Mouse (Mus musculus) midbrain, embryonic 15.5 days (tissue): ENCODE data around the gene Tcf3. TPM values are rescaled to one million over a fixed set of nuclear protein-coding genes. Genes with fewer than 3 reads are reported as not detected.

ENCODE experiments used
- ATAC-seq: fragments of 200-750 bp; cut with Nextera tagmentation; replicated peaks from 2 replicates; pipeline ENCODE4 v1.8.0; 2017; ENCODE audit warnings: moderate TSS enrichment
- H3K27ac ChIP-seq: fragments of 300-500 bp; sonication (generic); 2 replicates; pipeline ENCODE4 v1.5.1; 2015; ENCODE audit warnings: mild to moderate bottlenecking, inconsistent platforms
- H3K27me3 ChIP-seq: fragments of 300-500 bp; sonication (generic); replicated peaks from 2 replicates; pipeline ENCODE4 v1.6.1; 2015; ENCODE audit warnings: inconsistent platforms
- H3K36me3 ChIP-seq: fragments of 300-500 bp; sonication (generic); replicated peaks from 2 replicates; pipeline ENCODE4 v1.6.1; 2015; ENCODE audit warnings: inconsistent platforms
- H3K4me1 ChIP-seq: fragments of 300-500 bp; sonication (generic); 2 replicates; pipeline ENCODE4 v1.6.1; 2015; ENCODE audit warnings: inconsistent platforms
- H3K4me2 ChIP-seq: fragments of 300-500 bp; sonication (generic); 2 replicates; pipeline ENCODE4 v1.6.1; 2015; ENCODE audit warnings: inconsistent platforms, mild to moderate bottlenecking, moderate library complexity
- H3K4me3 ChIP-seq: fragments of 300-500 bp; sonication (generic); 2 replicates; pipeline ENCODE4 v1.5.1; 2015; ENCODE audit warnings: mild to moderate bottlenecking, inconsistent platforms
- H3K9ac ChIP-seq: fragments of 300-500 bp; sonication (generic); 2 replicates; pipeline ENCODE4 v1.6.1; 2015; ENCODE audit warnings: mild to moderate bottlenecking, inconsistent platforms
- H3K9me3 ChIP-seq: fragments of 300-500 bp; sonication (generic); 2 replicates; pipeline ENCODE4 v1.6.1; 2016; ENCODE audit warnings: inconsistent platforms
- WGBS: fragments of 180-500 bp; shearing (Covaris S2); methylation state at CpG from one replicate; pipeline ENCODE4 v1.1.7; 2015; ENCODE audit warnings: mixed read lengths; 5-methylcytosine and 5-hydroxymethylcytosine counted together
- microRNA-seq: library from miRNA; unstranded; fragments of <30 nt; microRNA quantifications from one replicate; pipeline ENCODE4, GENCODE M21; 2016
- polyA plus RNA-seq: library from polyadenylated mRNA; unstranded; fragments of >200 nt; fragmentation: Nextera tagmentation; extraction: Ambion mirVana; gene quantifications from 2 replicates; pipeline ENCODE4 v1.2.1, GENCODE M21; 2015

Gene Tcf3
- polyA plus RNA-seq, 1 experiment from 2014 or later, result 44.9 TPM

GRCm38 (mm10) chr10:80374063-80374462 lies 59.4 kb downstream of the Tcf3 start:
- WGBS, result 20% methylated on average over 6 of the region's 6 CpGs
- no peaks in the 10 kb centered on the region for H3K27me3 ChIP-seq
- H3K4me1 ChIP-seq, result peaks cover 11% of the 10 kb centered on the region
- H3K27ac ChIP-seq, result no peak overlapping the region
- H3K4me3 ChIP-seq, result no peak overlapping the region
- H3K4me2 ChIP-seq, result no peak overlapping the region
- no peaks in the 10 kb centered on the region for H3K9me3 ChIP-seq
- no peaks in the 10 kb centered on the region for H3K36me3 ChIP-seq
- ATAC-seq, result no peak
- H3K9ac ChIP-seq, result no peak overlapping the region

- H3K4me3 ChIP-seq, result no peak overlapping the region
- H3K4me1 ChIP-seq, result peaks cover 11% of the 10 kb centered on the region
- 87% methylated on average over 6 of the region's 6 CpGs for WGBS
- ATAC-seq, result no peak
- H3K27me3 ChIP-seq, result no peaks in the 10 kb centered on the region
- no peak overlapping the region for H3K4me2 ChIP-seq
- H3K27ac ChIP-seq, result no peak overlapping the region
- H3K9ac ChIP-seq, result no peak overlapping the region
- H3K36me3 ChIP-seq, result no peaks in the 10 kb centered on the region
- no peaks in the 10 kb centered on the region for H3K9me3 ChIP-seq
Observed at GRCm38 (mm10) chr10:80372706-80373105, 60.7 kb downstream of the Tcf3 start.

- Histone ChIP-seq H3K4me1 (peaks cover 11% of the 10 kb centered on the region), H3K27me3 (no peaks in the 10 kb centered on the region), H3K4me2 (peak overlapping the region; percentile 46), H3K36me3 (no peaks in the 10 kb centered on the region), H3K27ac (peak overlapping the region; percentile 39; the same call in 1 of the 2 replicates), H3K9me3 (no peaks in the 10 kb centered on the region), H3K9ac (0 out of 2 replicates have a peak overlapping the region, but pooled peaks have one; percentile 4), H3K4me3 (peak overlapping the region; percentile 26; the same call in 1 of the 2 replicates)
- ATAC-seq, result no peak
- 48% methylated on average over 9 of the region's 9 CpGs for WGBS
Observed at GRCm38 (mm10) chr10:80371983-80372382, 61.5 kb downstream of the Tcf3 start.

GRCm38 (mm10) chr10:80371411-80371966 lies 62.0 kb downstream of the Tcf3 start:
- Histone ChIP-seq H3K4me1 (peaks cover 11% of the 10 kb centered on the region), H3K27me3 (no peaks in the 10 kb centered on the region), H3K9ac (0 out of 2 replicates have a peak overlapping the region, but pooled peaks have one; percentile 4), H3K36me3 (no peaks in the 10 kb centered on the region), H3K4me3 (peak overlapping the region; percentile 26), H3K9me3 (no peaks in the 10 kb centered on the region), H3K27ac (peak overlapping the region; percentile 39), H3K4me2 (peak overlapping the region; percentile 46)
- 2% methylated on average over 12 of the region's 12 CpGs for WGBS
- peak; percentile 87 for ATAC-seq

- H3K27me3 ChIP-seq, result no peaks in the 10 kb centered on the region
- no peaks in the 10 kb centered on the region for H3K36me3 ChIP-seq
- no peak overlapping the region for H3K27ac ChIP-seq
- no peak overlapping the region for H3K4me3 ChIP-seq
- no peaks in the 10 kb centered on the region for H3K9me3 ChIP-seq
- WGBS, result 82% methylated on average over 21 of the region's 21 CpGs
- no peak overlapping the region for H3K4me2 ChIP-seq
- H3K4me1 ChIP-seq, result peaks cover 11% of the 10 kb centered on the region
- no peak for ATAC-seq
- no peak overlapping the region for H3K9ac ChIP-seq
Observed at GRCm38 (mm10) chr10:80369995-80370747, 63.3 kb downstream of the Tcf3 start.

- no peaks in the 10 kb centered on the region for H3K27me3 ChIP-seq
- no peak overlapping the region for H3K27ac ChIP-seq
- no peaks in the 10 kb centered on the region for H3K36me3 ChIP-seq
- H3K9me3 ChIP-seq, result no peaks in the 10 kb centered on the region
- H3K9ac ChIP-seq, result no peak overlapping the region
- ATAC-seq, result no peak
- H3K4me1 ChIP-seq, result peaks cover 17% of the 10 kb centered on the region
- no peak overlapping the region for H3K4me2 ChIP-seq
- 96% methylated on average over 6 of the region's 6 CpGs for WGBS
- H3K4me3 ChIP-seq, result no peak overlapping the region
Observed at GRCm38 (mm10) chr10:80368392-80368791, 65.1 kb downstream of the Tcf3 start.

- Histone ChIP-seq H3K4me1 (peaks cover 17% of the 10 kb centered on the region), H3K27me3 (no peaks in the 10 kb centered on the region), H3K4me3 (no peak overlapping the region), H3K27ac (no peak overlapping the region), H3K4me2 (no peak overlapping the region), H3K9me3 (no peaks in the 10 kb centered on the region), H3K36me3 (no peaks in the 10 kb centered on the region), H3K9ac (no peak overlapping the region)
- no peak for ATAC-seq
- 54% methylated on average over 5 of the region's 5 CpGs for whole genome bisulfite sequencing
Observed at GRCm38 (mm10) chr10:80367954-80368353, 65.5 kb downstream of the Tcf3 start.

- no peak overlapping the region for H3K4me3 ChIP-seq
Observed at GRCm38 (mm10) chr10:80365736-80366135, 67.7 kb downstream of the Tcf3 start.

GRCm38 (mm10) chr10:80363734-80364133 lies 69.7 kb downstream of the Tcf3 start:
- Histone ChIP-seq H3K4me1 (peaks cover 6% of the 10 kb centered on the region), H3K4me3 (no peak overlapping the region), H3K27ac (no peak overlapping the region), H3K9me3 (no peaks in the 10 kb centered on the region), H3K27me3 (peaks cover 5% of the 10 kb centered on the region), H3K36me3 (no peaks in the 10 kb centered on the region), H3K9ac (no peak overlapping the region), H3K4me2 (no peak overlapping the region)
- no peak for ATAC-seq
- 25% methylated on average over 6 of the region's 6 CpGs for WGBS

More at GRCm38 (mm10) chr10:80365736-80366135, 67.7 kb downstream of the Tcf3 start:
- 69% methylated on average over 6 of the region's 6 CpGs for WGBS
- no peak overlapping the region for H3K4me2 ChIP-seq
- no peaks in the 10 kb centered on the region for H3K36me3 ChIP-seq
- H3K9ac ChIP-seq, result no peak overlapping the region
- H3K27me3 ChIP-seq, result no peaks in the 10 kb centered on the region
- no peak overlapping the region for H3K27ac ChIP-seq
- no peak for ATAC-seq
- no peaks in the 10 kb centered on the region for H3K9me3 ChIP-seq
- peaks cover 6% of the 10 kb centered on the region for H3K4me1 ChIP-seq

Small RNA genes lying within 50 kb of the gene (microRNA-seq; reads per million reads assigned to microRNA genes)
- gene Gm22721, result not detected

Other genes with a start within 250 kb of the Tcf3 start
- 56.4 and 59.5 TPM in 2 replicates for gene Mum1, start 207.2 kb downstream of the Tcf3 start, polyA plus RNA-seq
- 290 and 305 TPM in 2 replicates for gene Ndufs7, start 184.5 kb downstream of the Tcf3 start, polyA plus RNA-seq
- 16.8 and 18.9 TPM in 2 replicates for gene Gamt, start 172.6 kb downstream of the Tcf3 start, polyA plus RNA-seq
- 60.5 and 60.8 TPM in 2 replicates for gene Dazap1, start 172.2 kb downstream of the Tcf3 start, polyA plus RNA-seq
- gene Rps15, start 141.2 kb downstream of the Tcf3 start, polyA plus RNA-seq, result 516 and 528 TPM in 2 replicates
- gene Apc2, start 137.7 kb downstream of the Tcf3 start, polyA plus RNA-seq, result 223 and 247 TPM in 2 replicates
- 25.4 and 28.0 TPM in 2 replicates for gene 2310011J03Rik, start 113.1 kb downstream of the Tcf3 start, polyA plus RNA-seq
- gene Pcsk4, start 104.1 kb downstream of the Tcf3 start, polyA plus RNA-seq, result 4.4 and 5.8 TPM in 2 replicates
- 5.5 TPM in 2 replicates for gene Reep6, start 103.7 kb downstream of the Tcf3 start, polyA plus RNA-seq
- 0.67 and 0.79 TPM in 2 replicates for gene Adamtsl5, start 85.2 kb downstream of the Tcf3 start, polyA plus RNA-seq
- gene Plk5, start 77.2 kb downstream of the Tcf3 start, polyA plus RNA-seq, result 6.2 TPM in 2 replicates
- 18.3 and 18.8 TPM in 2 replicates for gene Mex3d, start 46.0 kb downstream of the Tcf3 start, polyA plus RNA-seq
- gene Mbd3, start 34.1 kb downstream of the Tcf3 start, polyA plus RNA-seq, result 227 and 250 TPM in 2 replicates
- 581 and 629 TPM in 2 replicates for gene Uqcr11, start 26.8 kb downstream of the Tcf3 start, polyA plus RNA-seq
- gene Onecut3, start 61.2 kb upstream of the Tcf3 start, polyA plus RNA-seq, result 1.9 and 2.6 TPM in 2 replicates
- 0.90 and 1.2 TPM in 2 replicates for gene Atp8b3, start 105.5 kb upstream of the Tcf3 start, polyA plus RNA-seq
- 33.9 and 35.0 TPM in 2 replicates for gene Rexo1, start 127.9 kb upstream of the Tcf3 start, polyA plus RNA-seq
- gene Klf16, start 143.7 kb upstream of the Tcf3 start, polyA plus RNA-seq, result 6.0 and 6.3 TPM in 2 replicates
- 126 and 152 TPM in 2 replicates for gene Abhd17a, start 156.7 kb upstream of the Tcf3 start, polyA plus RNA-seq
- 65.0 and 66.2 TPM in 2 replicates for gene Scamp4, start 169.2 kb upstream of the Tcf3 start, polyA plus RNA-seq
- gene Adat3, start 169.2 kb upstream of the Tcf3 start, polyA plus RNA-seq, result 6.0 and 6.9 TPM in 2 replicates
- 4.6 and 5.0 TPM in 2 replicates for gene Gm49322, start 172.4 kb upstream of the Tcf3 start, polyA plus RNA-seq
- gene Csnk1g2, start 189.2 kb upstream of the Tcf3 start, polyA plus RNA-seq, result 107 and 123 TPM in 2 replicates
- 85.9 and 90.4 TPM in 2 replicates for gene Btbd2, start 223.4 kb upstream of the Tcf3 start, polyA plus RNA-seq
- 61.5 and 66.6 TPM in 2 replicates for gene Mknk2, start 244.5 kb upstream of the Tcf3 start, polyA plus RNA-seq